Mouse (Mus musculus): ENCODE results near the gene 1700067K01Rik.

- TF ChIP-seq POLR2A (IDR thresholded peaks at IDR 0.05; ENCODE audit: borderline replicate concordance, control insufficient read depth, low read depth, low read length) (no peak), CTCF (IDR thresholded peaks at IDR 0.05; ENCODE audit: control insufficient read depth, insufficient read depth, low read length) (no peak)
These were observed 7.3 kb upstream of the 1700067K01Rik start for GRCm38 (mm10) chr8:83994030-83994429.
